Mouse (Mus musculus): ENCODE results near the gene Yif1b.
"Not testable (repeated sequence)": the region's sequence is repeated elsewhere in the genome, so short reads cannot be mapped to it uniquely, and the experiment has no call there.

Gene Yif1b

GRCm38 (mm10) chr7:29238019-29238967 is at the start of gene Yif1b:
Yif1b (plus strand) TSS chr7:29238329.
- DNase-seq = peak; percentile 99

DNA sequence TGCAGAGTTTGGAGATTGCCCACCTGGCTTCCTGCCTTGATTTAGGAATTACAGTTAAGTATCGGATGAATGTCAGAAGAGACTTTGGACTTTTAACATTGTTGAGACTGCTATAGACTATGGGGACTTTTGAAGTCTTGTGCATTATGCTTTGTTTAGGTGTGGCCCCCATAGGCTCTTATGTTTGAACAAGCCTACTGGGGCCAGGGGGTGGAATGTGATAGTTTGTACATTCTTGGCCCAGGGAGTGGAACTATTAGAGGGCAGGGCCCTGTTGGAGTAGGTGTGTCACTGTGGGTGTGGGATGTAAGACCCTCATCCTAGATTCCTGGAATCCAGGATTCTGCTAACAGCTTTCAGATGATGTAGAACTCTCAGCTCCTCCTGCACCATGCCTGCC is 43.9 kb upstream of the Yif1b start:
- DNase-seq = not testable (repeated sequence)

DNA sequence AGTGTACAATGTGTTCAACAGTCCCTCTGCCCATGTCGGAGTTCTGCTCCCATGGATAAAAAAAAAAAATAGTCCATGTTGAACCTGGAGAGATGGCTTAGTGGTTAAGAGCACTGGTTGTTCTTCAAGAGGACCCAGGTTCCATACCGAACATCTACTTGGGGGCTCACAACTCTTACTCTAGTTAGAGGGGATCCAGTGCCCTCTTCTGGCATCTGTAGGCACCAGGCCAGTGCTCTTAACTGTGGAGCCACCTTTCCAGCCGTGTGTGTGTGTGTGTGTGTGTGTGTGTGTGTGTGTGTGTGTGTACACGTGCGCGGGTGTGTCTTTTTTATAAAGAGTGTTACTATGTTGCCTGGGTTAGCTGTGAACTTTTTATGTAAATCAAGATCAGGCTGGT is 35.6 kb upstream of the Yif1b start:
- DNase-seq = no peak

DNA sequence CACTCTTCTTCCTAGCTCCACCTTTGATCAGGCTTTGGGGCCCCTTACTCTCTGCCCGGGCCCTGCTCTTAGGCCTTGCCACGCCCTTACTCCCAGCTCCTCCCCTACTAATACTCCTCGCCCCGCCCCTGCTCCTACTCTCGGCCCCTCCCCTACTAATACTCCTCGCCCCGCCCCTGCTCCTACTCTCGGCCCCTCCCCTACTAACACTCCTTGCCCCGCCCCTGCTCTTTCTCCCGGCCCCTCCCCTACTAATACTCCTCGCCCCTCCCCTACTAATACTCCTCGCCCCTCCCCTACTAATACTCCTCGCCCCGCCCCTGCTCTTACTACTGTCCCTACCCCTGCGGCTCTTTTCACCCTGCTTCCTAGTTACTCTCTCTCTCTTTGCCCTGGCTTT is 27.1 kb upstream of the Yif1b start:
- not testable (repeated sequence) for DNase-seq

- DNase-seq = peak; percentile 67
Measured at GRCm38 (mm10) chr7:29211415-29212198, 26.5 kb upstream of the Yif1b start.

- DNase-seq = peak; percentile 29
Measured at GRCm38 (mm10) chr7:29212199-29212765, 25.8 kb upstream of the Yif1b start.

DNA sequence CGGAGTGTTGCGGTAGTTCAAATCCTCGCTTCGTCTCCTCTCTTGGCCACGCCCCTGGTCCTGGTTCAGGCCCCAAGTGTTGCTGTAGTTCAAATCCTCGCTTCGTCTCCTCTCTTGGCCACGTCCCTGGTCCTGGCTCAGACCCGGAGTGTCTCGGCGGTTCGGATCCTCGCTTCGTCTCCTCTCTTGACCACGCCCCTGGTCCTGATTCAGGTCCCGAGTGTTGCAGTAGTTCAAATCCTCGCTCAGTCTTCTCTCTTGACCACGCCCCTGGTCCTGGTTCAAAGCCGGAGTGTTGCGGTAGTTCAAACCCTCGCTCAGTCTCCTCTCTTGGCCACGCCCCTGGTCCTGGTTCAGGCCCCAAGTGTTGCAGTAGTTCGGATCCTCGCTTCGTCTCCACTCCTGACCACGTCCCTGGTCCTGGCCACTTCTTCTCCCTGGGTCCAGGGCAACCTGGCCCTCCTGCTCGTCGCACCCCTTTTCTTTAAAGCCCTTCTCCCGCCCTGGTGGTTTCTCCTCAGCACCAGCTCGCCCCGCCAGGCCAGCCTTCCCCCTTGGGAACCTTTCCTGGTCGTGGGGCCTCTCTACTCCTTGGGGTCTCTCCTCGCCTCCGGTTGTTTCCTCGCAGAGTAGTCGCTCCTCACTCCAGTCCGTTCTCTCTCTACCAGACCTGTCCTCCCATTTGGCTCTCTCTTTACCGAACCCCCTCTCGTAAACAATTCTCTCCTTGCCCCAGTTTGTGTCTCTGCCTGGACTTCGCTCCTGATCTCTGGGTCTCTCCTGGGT is 25.2 kb upstream of the Yif1b start:
- DNase-seq = not testable (repeated sequence)

GRCm38 (mm10) chr7:29213675-29214082 is 24.4 kb upstream of the Yif1b start, which contains the start of gene Catsperg1:
Catsperg1 (minus strand) TSS chr7:29214035.
- DNase-seq = peak; percentile 53

GRCm38 (mm10) chr7:29214236-29214635 is 23.9 kb upstream of the Yif1b start:
- no peak for DNase-seq

- DNase-seq = no peak
Measured at GRCm38 (mm10) chr7:29214846-29215245, 23.3 kb upstream of the Yif1b start.

- DNase-seq = no peak
Measured at GRCm38 (mm10) chr7:29224756-29225394, 13.3 kb upstream of the Yif1b start.

GRCm38 (mm10) chr7:29225520-29225919 is 12.6 kb upstream of the Yif1b start:
- DNase-seq = no peak

- DNase-seq = no peak
Measured at GRCm38 (mm10) chr7:29228202-29228601, 9.9 kb upstream of the Yif1b start.

DNA sequence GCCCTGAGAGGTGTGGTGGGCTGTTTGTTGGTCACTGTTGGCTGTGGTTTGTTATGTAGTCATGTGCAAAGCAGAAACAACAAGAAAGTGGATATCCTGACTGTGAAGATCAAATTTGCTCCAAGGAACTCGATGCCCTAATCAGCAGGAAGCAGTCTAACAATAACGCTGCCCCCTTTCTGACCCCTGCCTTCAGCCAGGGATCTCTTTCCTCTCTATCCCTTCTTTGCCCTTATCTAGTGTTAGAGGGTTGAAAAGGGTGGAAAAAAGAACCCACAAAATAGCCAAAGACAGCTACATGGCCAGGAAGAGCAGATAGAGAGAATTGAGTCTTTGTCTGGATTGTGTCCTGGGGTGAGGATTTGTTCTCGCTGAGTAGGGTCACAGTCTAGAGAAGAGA is 7.6 kb upstream of the Yif1b start:
- DNase-seq = no peak

DNA sequence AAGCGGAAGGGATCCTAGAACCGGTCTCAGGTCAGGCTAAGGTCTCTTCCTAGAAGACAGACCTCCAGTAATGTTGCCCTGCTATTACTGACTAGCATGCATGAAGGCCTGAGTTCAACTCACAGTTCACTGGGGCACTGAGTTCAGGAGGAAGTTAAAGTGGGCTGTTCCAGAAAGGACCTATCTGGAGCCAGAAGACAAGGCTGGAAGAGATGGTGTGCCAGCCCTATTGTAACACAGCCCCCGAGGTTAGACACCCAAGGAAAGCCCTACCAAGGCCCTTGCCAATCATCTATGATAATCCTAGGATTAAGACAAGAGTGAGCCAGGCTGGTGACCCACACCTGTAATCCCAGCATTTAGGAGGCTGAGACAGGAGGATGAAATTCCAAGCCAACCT is 6.6 kb upstream of the Yif1b start:
- DNase-seq = no peak

- no peak for DNase-seq
Measured at GRCm38 (mm10) chr7:29232247-29233013, 5.7 kb upstream of the Yif1b start, which contains the start of gene Kcnk6. Kcnk6 (minus strand) TSS chr7:29232515.

- no peak for DNase-seq
Measured at GRCm38 (mm10) chr7:29233745-29234144, 4.4 kb upstream of the Yif1b start.

GRCm38 (mm10) chr7:29234661-29235060 is 3.5 kb upstream of the Yif1b start:
- DNase-seq = no peak

GRCm38 (mm10) chr7:29236593-29236992 is 1.5 kb upstream of the Yif1b start:
- DNase-seq = no peak

GRCm38 (mm10) chr7:29237596-29237995 is 533 bp upstream of the Yif1b start:
- DNase-seq = peak; percentile 63
